Mouse (Mus musculus): ENCODE results near the gene Fmo5. TPM values are rescaled to one million over a fixed set of nuclear protein-coding genes. Genes with fewer than 3 reads are reported as not detected.

Gene Fmo5
- polyA plus RNA-seq, 1 experiment from 2014 or later = 3.7 TPM

Small RNA genes lying within 50 kb of the gene (microRNA-seq; reads per million reads assigned to microRNA genes)
- gene Mir7225 = not detected

Other genes starting within 250 kb of the Fmo5 start
- not detected in 2 replicates for gene Olfr1402, start 206.8 kb upstream of the Fmo5 start, polyA plus RNA-seq (2014; fragmentation: Nextera tagmentation; extraction: Ambion mirVana)
- 14.0 and 15.2 TPM in 2 replicates for gene Chd1l, start 18.6 kb upstream of the Fmo5 start, polyA plus RNA-seq (2014; fragmentation: Nextera tagmentation; extraction: Ambion mirVana)
- 14.1 and 14.4 TPM in 2 replicates for gene Prkab2, start 29.4 kb downstream of the Fmo5 start, polyA plus RNA-seq (2014; fragmentation: Nextera tagmentation; extraction: Ambion mirVana)
- not detected in 2 replicates for gene Gm17651, start 45.9 kb downstream of the Fmo5 start, polyA plus RNA-seq (2014; fragmentation: Nextera tagmentation; extraction: Ambion mirVana)

Data from heart, embryonic 14.5 days (tissue).